Comparison of ENCODE assay signal across 8 mouse cellular contexts in the genomic region with DNA sequence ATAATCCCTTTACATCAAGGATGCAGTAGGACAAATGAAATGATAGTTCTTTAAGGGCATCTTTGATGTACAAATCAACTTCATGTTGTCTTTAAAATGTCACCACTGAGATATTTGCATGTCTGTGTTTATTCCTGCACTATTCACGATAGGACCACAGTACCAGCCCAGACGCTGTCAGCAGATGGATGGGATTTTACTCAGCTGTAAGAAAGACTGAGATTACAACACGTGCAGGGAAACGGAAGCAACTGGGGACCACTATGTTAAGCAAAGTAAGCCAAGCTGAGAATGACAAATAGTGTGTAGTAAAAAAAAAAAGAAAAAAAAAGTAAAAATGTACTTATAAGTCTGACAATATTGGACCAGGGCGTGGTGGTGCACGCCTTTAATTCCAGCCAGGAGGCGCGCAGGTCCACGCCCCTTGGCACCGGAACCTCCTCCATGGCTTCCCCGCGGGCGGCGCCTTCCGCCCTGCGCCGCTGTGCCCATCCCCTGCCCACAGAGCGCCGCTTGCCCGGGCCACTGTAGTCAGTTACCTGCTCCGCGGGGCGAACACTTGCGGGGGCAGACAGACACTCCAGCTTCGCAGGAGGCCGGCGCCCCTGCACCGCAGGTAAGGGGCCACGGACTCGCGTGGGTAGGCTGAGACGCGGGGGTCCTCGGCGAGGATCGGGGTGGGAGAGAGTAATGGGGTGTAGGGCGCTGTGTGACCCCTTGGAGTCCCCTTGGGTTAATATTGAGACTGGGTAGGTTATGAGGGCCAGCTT.
A peak's percentile ranks its signal among the peaks of the same experiment; 100 is the strongest.
DNase-seq lines count a peak whose midpoint lies in the region; ATAC-seq lines count a peak whose summit lies in the region.
"Not testable (repeated sequence)": the region's sequence is repeated elsewhere in the genome, so short reads cannot be mapped to it uniquely, and the experiment has no call there.

No protein-coding gene starts in this region.

- H3K36me3 ChIP-seq in forebrain, embryonic 15.5 days; kidney, embryonic 15.5 days; liver, embryonic 13.5 days; midbrain, embryonic 12.5 days: not testable (repeated sequence)

- peak overlapping the region; percentile 88 for H3K4me2 ChIP-seq in forebrain, embryonic 15.5 days (replicated peaks)
- peak overlapping the region; percentile 94 for H3K4me2 ChIP-seq in kidney, embryonic 15.5 days
- peak overlapping the region; percentile 58 for H3K4me2 ChIP-seq in liver, embryonic 13.5 days
- peak overlapping the region; percentile 82 for H3K4me2 ChIP-seq in midbrain, embryonic 12.5 days (replicated peaks)

- not testable (repeated sequence) for H3K27ac ChIP-seq in forebrain, embryonic 15.5 days (replicated peaks); kidney, embryonic 15.5 days; liver, embryonic 13.5 days; midbrain, embryonic 12.5 days (replicated peaks)

- H3K27me3 ChIP-seq in forebrain, embryonic 15.5 days; kidney, embryonic 15.5 days: not testable (repeated sequence)
- peaks cover 18% of the 10 kb centered on the region for H3K27me3 ChIP-seq in liver, embryonic 13.5 days
- H3K27me3 ChIP-seq in midbrain, embryonic 12.5 days, result peaks cover 16% of the 10 kb centered on the region

- WGBS in forebrain, embryonic 15.5 days, result under 1% methylated on average over 37 of the region's 37 CpGs
- 1% methylated on average over 37 of the region's 37 CpGs for WGBS in kidney, embryonic 15.5 days
- WGBS in liver, embryonic 13.5 days (ENCODE audit: insufficient replicate concordance), result 2% methylated on average over 33 of the region's 37 CpGs
- 3% methylated on average over 37 of the region's 37 CpGs for WGBS in midbrain, embryonic 12.5 days

- not testable (repeated sequence) for H3K9me3 ChIP-seq in forebrain, embryonic 15.5 days; kidney, embryonic 15.5 days (replicated peaks); liver, embryonic 13.5 days (replicated peaks); midbrain, embryonic 12.5 days

- peak overlapping the region; percentile 37; the same call in 1 of the 2 replicates for H3K9ac ChIP-seq in forebrain, embryonic 15.5 days (replicated peaks)
- H3K9ac ChIP-seq in kidney, embryonic 15.5 days, result peak overlapping the region; percentile 45; the same call in 1 of the 2 replicates
- not testable (repeated sequence) for H3K9ac ChIP-seq in liver, embryonic 13.5 days
- H3K9ac ChIP-seq in midbrain, embryonic 12.5 days (replicated peaks), result peak overlapping the region; percentile 49; the same call in 1 of the 2 replicates

- peak overlapping the region; percentile 44 for H3K4me3 ChIP-seq in forebrain, embryonic 15.5 days
- H3K4me3 ChIP-seq in kidney, embryonic 15.5 days (replicated peaks), result peak overlapping the region; percentile 54
- H3K4me3 ChIP-seq in liver, embryonic 13.5 days (replicated peaks), result peak overlapping the region; percentile 44
- peak overlapping the region; percentile 49 for H3K4me3 ChIP-seq in midbrain, embryonic 12.5 days

- peak; percentile 73 for ATAC-seq in forebrain, embryonic 15.5 days (replicated peaks)
- peak; percentile 39 to 53; a peak in 1 of 4 replicates for ATAC-seq in hematopoietic stem cell, adult 5-6 weeks (replicated peaks in 1 of 2; ENCODE audit: insufficient read depth in 1 of 2, low FRiP score in 2 of 2, low TSS enrichment in 1 of 2, low read depth in 1 of 2, poor library complexity in 2 of 2, severe bottlenecking in 2 of 2)
- peak; percentile 68; the same call in 1 of the 2 replicates for ATAC-seq in kidney, embryonic 15.5 days (replicated peaks; ENCODE audit: low FRiP score)
- ATAC-seq in liver, embryonic 13.5 days (ENCODE audit: low read depth); midbrain, embryonic 12.5 days (ENCODE audit: low FRiP score, low read depth): not testable (repeated sequence)

- peaks cover 15% of the 10 kb centered on the region for H3K4me1 ChIP-seq in forebrain, embryonic 15.5 days
- H3K4me1 ChIP-seq in kidney, embryonic 15.5 days, result peaks cover 14% of the 10 kb centered on the region
- H3K4me1 ChIP-seq in liver, embryonic 13.5 days (replicated peaks), result not testable (repeated sequence)
- H3K4me1 ChIP-seq in midbrain, embryonic 12.5 days, result peaks cover 12% of the 10 kb centered on the region

- DNase-seq in CD4-positive, CD25-positive, alpha-beta regulatory T cell, adult 2 months (ENCODE audit: low read depth, low spot score), result peak; percentile 59
- peak; percentile 7 to 16 for DNase-seq in cerebellum, postnatal 14 days
- not testable (repeated sequence) for DNase-seq in liver, embryonic 13.5 days
- DNase-seq in retina, postnatal 1 day, result peak; percentile 39
